Mouse (Mus musculus): Measurements from ENCODE around the gene Bcar3. TPM values are rescaled to one million over a fixed set of nuclear protein-coding genes. Genes with fewer than 3 reads are reported as not detected.

Bcar3 gene
- total and polyA plus RNA-seq, 3 experiments: 47.4 to 61.2 (median 52.0) TPM

GRCm38 (mm10) chr3:122461512-122461881 lies 167.6 kb downstream of the Bcar3 start (continued):
- no peak for TF ChIP-seq PAX5 (IDR thresholded peaks at IDR 0.05; ENCODE audit: low read length)
- TF ChIP-seq ZC3H11A (IDR thresholded peaks at IDR 0.05; ENCODE audit: low read depth, low read length): no peak
- TF ChIP-seq JUN (IDR thresholded peaks at IDR 0.05; ENCODE audit: insufficient read depth, low read depth, low read length): no peak
- peak; percentile 56; the same call in 1 of the 2 replicates for TF ChIP-seq BHLHE40 (IDR thresholded peaks at IDR 0.05; ENCODE audit: low read depth, low read length)
- no peak for TF ChIP-seq CTCF (conservative IDR thresholded peaks at IDR 0.05 in 1 of 2, IDR thresholded peaks at IDR 0.05 in 1 of 2; ENCODE audit: low read depth in 2 of 2, low read length in 2 of 2)
- TF ChIP-seq MAX (IDR thresholded peaks at IDR 0.05; ENCODE audit: low read length): no peak
- TF ChIP-seq ZNF384 (IDR thresholded peaks at IDR 0.05; ENCODE audit: low read depth, low read length): no peak

DNA sequence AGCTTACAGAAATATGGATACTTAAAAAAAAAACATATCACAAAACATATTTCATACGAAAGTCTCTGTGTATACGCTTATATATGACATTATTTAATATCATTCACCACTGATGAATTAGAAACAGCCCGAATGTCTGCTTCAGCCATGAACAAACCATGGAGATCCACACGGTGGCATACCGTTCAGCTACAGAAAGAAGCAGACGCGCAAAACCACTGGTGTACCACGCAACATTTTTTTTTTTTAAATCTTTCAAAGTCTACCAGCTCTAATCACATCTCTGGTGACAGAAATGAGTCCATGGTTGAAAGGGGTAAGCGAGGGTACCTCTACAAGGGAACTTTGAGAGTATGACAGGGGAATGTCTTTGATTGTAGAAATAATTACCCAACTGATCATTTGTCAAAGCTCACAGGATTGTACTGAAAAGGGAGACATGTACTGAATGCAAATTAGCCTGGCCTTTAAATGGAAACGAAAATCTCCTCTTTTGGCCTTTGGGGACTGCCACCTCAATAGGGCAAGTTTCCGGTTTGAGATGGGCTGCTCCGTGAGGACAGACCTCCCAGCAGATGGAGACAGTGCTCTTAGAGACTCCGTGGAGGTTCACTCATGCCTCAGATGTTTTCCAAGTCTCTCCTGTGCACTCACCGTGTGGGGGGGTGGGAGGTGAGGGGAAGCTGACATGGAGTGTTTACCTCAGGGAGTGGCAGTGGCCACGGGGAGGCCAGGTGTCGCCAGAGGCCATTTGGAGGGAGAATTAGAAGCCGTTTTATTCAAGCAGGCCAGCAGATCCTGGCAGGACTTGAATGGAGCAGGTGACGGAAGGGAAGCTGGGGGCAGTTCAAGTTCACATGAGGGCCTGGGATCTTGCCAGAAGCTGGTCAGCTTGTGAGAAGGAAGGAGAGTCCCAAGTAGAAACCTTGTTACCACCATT lies 168.3 kb downstream of the Bcar3 start:
- TF ChIP-seq ETS1 (conservative IDR thresholded peaks at IDR 0.05; ENCODE audit: low read depth, low read length) (peak; percentile 86), CTCF (conservative IDR thresholded peaks at IDR 0.05 in 1 of 2, IDR thresholded peaks at IDR 0.05 in 1 of 2; ENCODE audit: low read depth in 2 of 2, low read length in 2 of 2) (peak in 1 of 2 experiments; percentile 56; a peak in 2 of 4 replicates), ELF1 (IDR thresholded peaks at IDR 0.05; ENCODE audit: low read depth, low read length) (peak; percentile 65), GABPA (IDR thresholded peaks at IDR 0.05; ENCODE audit: insufficient replicate concordance, low read depth, low read length) (no peak), TBP (conservative IDR thresholded peaks at IDR 0.05; ENCODE audit: low read depth, low read length) (peak; percentile 87), USF1 (IDR thresholded peaks at IDR 0.05; ENCODE audit: low read depth, low read length) (no peak), ZNF384 (IDR thresholded peaks at IDR 0.05; ENCODE audit: low read depth, low read length) (peak; percentile 80), SMC3 (IDR thresholded peaks at IDR 0.05; ENCODE audit: low read depth, low read length) (peak; percentile 40), RCOR1 (conservative IDR thresholded peaks at IDR 0.05; ENCODE audit: low read depth, low read length) (peak; percentile 75; the same call in 1 of the 2 replicates), MAX (IDR thresholded peaks at IDR 0.05; ENCODE audit: low read length) (peak; percentile 53), BHLHE40 (IDR thresholded peaks at IDR 0.05; ENCODE audit: low read depth, low read length) (peak; percentile 77), CHD2 (IDR thresholded peaks at IDR 0.05; ENCODE audit: low read length) (peak; percentile 69; the same call in 1 of the 2 replicates), MEF2A (IDR thresholded peaks at IDR 0.05; ENCODE audit: borderline replicate concordance, low read depth, low read length) (peak; percentile 99), POLR2A (IDR thresholded peaks at IDR 0.05; ENCODE audit: low read depth, low read length) (peak; percentile 48), USF2 (conservative IDR thresholded peaks at IDR 0.05; ENCODE audit: low read depth, low read length) (no peak), PAX5 (IDR thresholded peaks at IDR 0.05; ENCODE audit: low read length) (no peak), JUN (IDR thresholded peaks at IDR 0.05; ENCODE audit: insufficient read depth, low read depth, low read length) (no peak), E2F4 (IDR thresholded peaks at IDR 0.05; ENCODE audit: insufficient replicate concordance, low read depth, low read length) (no peak), ZKSCAN1 (IDR thresholded peaks at IDR 0.05; ENCODE audit: borderline replicate concordance, low read depth, low read length) (no peak), RAD21 (IDR thresholded peaks at IDR 0.05; ENCODE audit: low read depth, low read length) (peak; percentile 24), TCF12 (IDR thresholded peaks at IDR 0.05; ENCODE audit: low read depth, low read length) (peak; percentile 84), HCFC1 (IDR thresholded peaks at IDR 0.05; ENCODE audit: low read depth, low read length) (peak; percentile 41; the same call in 1 of the 2 replicates), SIN3A (IDR thresholded peaks at IDR 0.05; ENCODE audit: low read length) (peak; percentile 78), JUND (conservative IDR thresholded peaks at IDR 0.05; ENCODE audit: low read depth, low read length) (no peak), EP300 (IDR thresholded peaks at IDR 0.05; ENCODE audit: low read length) (peak; percentile 77), KAT2A (IDR thresholded peaks at IDR 0.05; ENCODE audit: insufficient replicate concordance, low read length) (no peak), ZMIZ1 (IDR thresholded peaks at IDR 0.05; ENCODE audit: low read depth, low read length) (peak; percentile 55; the same call in 1 of the 2 replicates), NELFE (IDR thresholded peaks at IDR 0.05; ENCODE audit: low read depth, low read length) (0 out of 2 replicates have a peak, but pooled peaks have one; percentile 44), POLR2AphosphoS2 (IDR thresholded peaks at IDR 0.05; ENCODE audit: low read depth, low read length) (no peak), MAFK (IDR thresholded peaks at IDR 0.05; ENCODE audit: insufficient replicate concordance, low read length) (peak; percentile 50; the same call in 1 of the 2 replicates), IRF4 (IDR thresholded peaks at IDR 0.05; ENCODE audit: low read depth, low read length) (peak; percentile 90), MAZ (IDR thresholded peaks at IDR 0.05; ENCODE audit: low read depth, low read length) (no peak)
- H3K27ac ChIP-seq (ENCODE audit: insufficient read depth, low read depth): peak overlapping the region; percentile 89
- H3K27me3 ChIP-seq (replicated peaks): no peaks in the 10 kb centered on the region
- H3K9ac ChIP-seq (ENCODE audit: insufficient read depth, low read depth): peak overlapping the region; percentile 29; the same call in 1 of the 2 replicates
- H3K4me3 ChIP-seq (replicated peaks in 1 of 3; ENCODE audit: low read depth in 2 of 3, low read length in 2 of 3, poor library complexity in 1 of 3): peak overlapping the region in 1 of 3 experiments; percentile 37
- peaks cover 30 to 91% of the 10 kb centered on the region in 2 experiments for H3K4me1 ChIP-seq (ENCODE audit: control insufficient read depth in 1 of 2, insufficient read depth in 2 of 2)
- dilution Hi-C loops (cut with MboI; ENCODE audit: extremely low pct_ligation_motif_present, extremely low pct_unique_long_range_greater_than_20kb, low sequenced_read_pairs): no loop called here
- H3K36me3 ChIP-seq (replicated peaks in 1 of 2; ENCODE audit: control insufficient read depth in 1 of 2, insufficient read depth in 1 of 2, low read length in 1 of 2): peaks cover 3 to 46% of the 10 kb centered on the region in 2 experiments
- peak; percentile 81 for DNase-seq (ENCODE audit: extremely low read depth)
- in situ Hi-C loops (cut with MboI; ENCODE audit: low pct_ligation_motif_present, low pct_unique_long_range_greater_than_20kb, low sequenced_read_pairs): loop anchor here (5.0 kb wide), 1 partner anchor 145 kb away; no protein-coding TSS in a partner anchor
- no peaks in the 10 kb centered on the region for H3K9me3 ChIP-seq (replicated peaks; ENCODE audit: low read length)
- peak overlapping the region; percentile 53 for H3K4me2 ChIP-seq (ENCODE audit: insufficient read depth, low read depth, poor library complexity, severe bottlenecking)
- peaks cover 50% of the 10 kb centered on the region for H3K79me2 ChIP-seq (replicated peaks; ENCODE audit: control insufficient read depth, extremely low read depth, insufficient read depth, poor library complexity, severe bottlenecking)
